Mouse (Mus musculus) gastrocnemius, postnatal 4 days (tissue): ENCODE data around the gene Iqgap1. TPM values are rescaled to one million over a fixed set of nuclear protein-coding genes. Genes with fewer than 3 reads are reported as not detected.
A peak's percentile ranks its signal among the peaks of the same experiment; 100 is the strongest.

Experiments used
- DNase-seq, 2 experiments: peaks; one replicate each; pipeline ENCODE4 v3.0.0; 2021 to 2022; ENCODE audit warnings: low spot score in 2 of 2, mixed read lengths in 2 of 2
- total RNA-seq, 2 experiments: library from RNA; stranded (reverse); gene quantifications; 2 replicates each; pipeline ENCODE4 v1.2.3; 2021

The Iqgap1 gene
- total RNA-seq, 2 experiments from 2014 or later: 80.1 to 83.1 TPM

DNA sequence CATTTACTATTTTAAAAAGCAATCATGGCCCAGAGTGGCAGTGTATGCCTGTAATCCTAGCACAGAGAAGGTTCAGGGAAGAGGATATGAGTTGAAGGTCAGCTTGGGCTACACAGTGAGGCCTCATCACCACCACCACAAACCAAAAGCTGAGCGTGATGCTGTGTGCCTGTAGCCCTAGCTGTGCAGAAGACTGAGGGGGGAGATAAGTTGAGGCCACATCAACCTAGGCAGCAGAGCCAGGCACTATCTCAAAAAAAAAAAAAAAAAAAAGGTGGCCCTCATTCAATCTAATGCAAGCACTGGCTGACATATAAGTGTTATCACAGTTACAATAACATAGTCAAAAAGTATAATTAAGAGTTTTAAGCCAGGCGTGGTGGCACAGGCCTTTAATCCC is 106.7 kb downstream of the Iqgap1 start:
- no peak for DNase-seq

GRCm38 (mm10) chr7:80718471-80718870 is 107.3 kb downstream of the Iqgap1 start:
- DNase-seq: no peak

DNA sequence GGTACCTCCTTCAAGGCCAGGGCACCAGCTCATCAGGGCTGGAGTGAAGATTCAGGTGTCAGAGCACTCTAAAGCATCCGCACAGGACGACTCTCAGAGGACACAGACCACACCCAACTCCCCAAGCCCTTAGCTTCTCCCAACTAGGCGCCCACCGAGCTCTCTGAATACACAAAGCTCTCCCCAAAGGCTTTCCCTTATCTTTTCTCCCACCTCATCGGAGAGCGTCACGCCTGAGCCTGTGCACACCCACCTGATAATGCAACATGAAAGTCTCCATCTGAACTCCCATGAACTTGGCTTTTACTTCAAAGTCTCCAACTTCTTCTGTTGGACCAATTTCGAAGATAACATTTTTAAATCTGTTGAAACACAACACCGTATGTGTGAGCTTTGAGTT is 109.0 kb downstream of the Iqgap1 start:
- no peak for DNase-seq

DNA sequence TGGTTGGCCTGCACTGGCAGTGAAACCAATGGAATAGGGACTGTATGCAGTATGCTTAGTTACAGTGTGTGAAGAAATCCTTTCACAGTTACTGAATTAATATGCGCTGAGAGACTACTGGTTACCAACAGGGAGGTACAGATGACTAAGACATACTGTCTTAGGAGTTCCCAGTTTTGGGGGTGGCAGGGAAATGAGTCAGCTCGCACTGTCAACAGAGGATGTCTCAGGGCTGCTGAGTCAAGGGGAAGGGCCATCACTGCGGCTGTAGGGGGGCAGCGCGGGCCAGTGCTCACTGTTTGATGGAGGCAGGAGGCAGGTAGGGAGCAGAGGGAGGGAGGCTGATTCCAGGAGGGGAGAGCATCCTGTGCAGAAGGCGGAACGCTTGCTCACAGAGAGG is 110.5 kb downstream of the Iqgap1 start:
- DNase-seq: no peak

DNA sequence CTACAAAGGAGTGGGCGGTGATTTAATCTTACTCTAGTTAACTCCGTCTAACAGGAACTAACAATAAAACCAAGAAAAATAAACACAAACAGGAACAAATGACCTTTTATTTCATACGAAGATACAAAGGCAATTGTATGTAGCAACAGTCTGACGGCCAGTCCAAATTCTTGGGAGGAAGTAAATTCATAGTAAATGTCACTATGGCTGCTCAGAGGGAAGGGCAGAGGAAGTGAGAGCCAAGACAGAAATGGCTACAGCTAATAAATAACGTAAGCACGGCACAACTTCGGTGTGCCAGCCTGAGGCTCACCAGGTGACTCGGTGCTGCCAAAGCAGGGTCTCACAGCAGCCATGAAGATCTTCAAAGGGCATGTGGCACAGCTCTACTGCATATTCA is 114.3 kb downstream of the Iqgap1 start:
- DNase-seq: no peak

DNA sequence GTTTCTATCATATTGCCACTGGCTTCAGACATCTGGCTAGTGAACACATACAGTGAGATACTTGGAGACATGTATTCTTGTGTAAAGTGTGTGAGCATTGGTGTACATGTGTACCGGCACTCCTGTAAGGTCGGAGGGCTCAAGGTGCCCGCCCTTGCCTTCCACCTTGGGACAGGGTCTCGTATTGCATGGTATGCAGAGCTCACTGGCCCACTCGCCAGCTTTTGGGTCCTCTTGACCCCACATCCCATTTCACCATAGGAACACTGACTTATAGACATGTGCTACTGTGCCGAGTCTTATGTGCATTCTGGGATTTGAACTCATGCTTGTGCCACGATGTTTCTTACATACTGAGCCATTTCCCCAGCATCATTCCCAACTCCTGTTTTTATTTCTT is 115.4 kb downstream of the Iqgap1 start:
- DNase-seq: no peak

- DNase-seq: no peak
These were observed 121.7 kb downstream of the Iqgap1 start for GRCm38 (mm10) chr7:80704066-80704465.

GRCm38 (mm10) chr7:80702510-80702909 is 123.3 kb downstream of the Iqgap1 start:
- DNase-seq: no peak

DNA sequence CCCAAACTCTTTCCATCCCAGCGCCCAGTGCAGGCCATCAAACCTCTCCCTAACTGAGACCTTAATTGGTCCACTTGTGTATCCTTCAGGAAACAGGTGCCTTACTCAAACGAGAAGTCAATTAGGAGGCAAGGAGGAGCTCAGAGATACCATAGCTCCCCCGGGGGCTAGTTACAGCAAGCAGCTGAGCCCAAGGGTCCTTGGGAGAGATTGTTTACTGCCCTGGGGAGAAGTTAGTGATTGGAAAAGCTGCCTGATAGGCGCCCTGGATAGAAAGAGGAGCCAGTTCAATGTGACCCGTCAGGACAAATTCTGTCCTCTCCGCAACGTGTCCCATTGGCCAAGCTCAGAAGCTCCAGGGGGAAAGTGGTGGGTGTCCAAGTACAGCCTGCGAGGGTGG is 126.1 kb downstream of the Iqgap1 start:
- no peak for DNase-seq

- DNase-seq: no peak
These were observed 126.8 kb downstream of the Iqgap1 start for GRCm38 (mm10) chr7:80698940-80699339.

GRCm38 (mm10) chr7:80697859-80698258 is 127.9 kb downstream of the Iqgap1 start:
- no peak for DNase-seq

GRCm38 (mm10) chr7:80696903-80697302 is 128.9 kb downstream of the Iqgap1 start:
- DNase-seq: no peak

DNA sequence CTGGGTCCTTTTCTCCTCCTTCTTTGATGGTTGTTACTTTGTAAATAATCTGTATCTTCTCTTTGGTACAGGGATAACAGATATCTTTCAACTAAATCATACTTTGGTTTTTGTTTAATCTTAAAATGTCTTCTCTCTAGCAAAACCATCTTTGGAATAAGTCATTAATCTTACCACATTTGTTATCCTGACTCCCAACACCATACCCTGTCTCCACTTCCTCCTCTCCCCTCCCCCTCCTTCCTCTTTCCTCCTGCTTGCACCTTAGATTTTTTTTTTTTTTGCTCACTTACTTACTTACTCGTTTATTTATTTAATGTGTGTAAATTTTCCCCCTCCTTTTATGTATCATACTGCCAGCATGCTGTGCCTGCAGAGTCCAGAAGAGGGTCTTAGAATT is 129.4 kb downstream of the Iqgap1 start:
- DNase-seq: no peak

GRCm38 (mm10) chr7:80692472-80692871 is 133.3 kb downstream of the Iqgap1 start:
- DNase-seq: no peak

DNA sequence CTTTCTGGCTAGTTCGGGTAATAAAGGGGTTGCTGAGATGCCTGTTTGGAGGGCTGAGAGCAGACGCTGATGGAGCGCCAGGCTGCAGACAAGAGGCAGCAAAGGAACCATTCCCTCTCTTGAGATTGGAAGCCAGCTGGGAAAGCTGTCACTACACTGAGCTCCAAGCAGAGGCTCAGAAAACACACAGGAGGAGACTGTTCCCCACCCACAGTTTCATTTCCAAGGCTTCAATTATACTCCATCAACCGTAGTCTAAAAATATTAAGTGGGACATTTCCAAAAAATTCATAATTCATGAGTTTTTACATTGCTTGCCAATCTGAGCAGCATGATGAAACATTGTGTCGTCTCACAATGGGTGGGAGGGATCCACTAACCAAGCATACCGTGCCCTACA is 134.6 kb downstream of the Iqgap1 start:
- no peak for DNase-seq

DNA sequence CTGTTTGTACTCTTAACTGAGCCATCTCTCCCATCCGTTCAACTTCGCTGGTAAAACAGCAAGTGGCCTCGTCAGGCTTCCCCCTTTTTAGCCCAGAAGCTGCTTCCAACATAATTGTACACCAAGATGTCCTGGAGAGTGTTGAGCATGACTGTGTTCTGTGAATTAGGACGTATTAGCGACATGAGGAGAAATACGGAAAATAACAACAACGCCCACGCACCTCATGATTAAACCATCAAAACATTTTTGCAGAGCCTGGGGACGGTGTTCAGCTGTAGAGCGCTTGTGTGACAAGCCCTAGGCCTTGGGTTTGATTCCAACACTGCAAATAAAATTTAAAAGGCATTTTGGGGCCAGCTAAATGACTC is 136.6 kb downstream of the Iqgap1 start:
- DNase-seq: no peak

- peak; percentile 60 to 77 for DNase-seq
These were observed 137.1 kb downstream of the Iqgap1 start, which contains the start of gene Crtc3 for GRCm38 (mm10) chr7:80688556-80689220. Crtc3 (minus strand) TSS chr7:80688877.

DNA sequence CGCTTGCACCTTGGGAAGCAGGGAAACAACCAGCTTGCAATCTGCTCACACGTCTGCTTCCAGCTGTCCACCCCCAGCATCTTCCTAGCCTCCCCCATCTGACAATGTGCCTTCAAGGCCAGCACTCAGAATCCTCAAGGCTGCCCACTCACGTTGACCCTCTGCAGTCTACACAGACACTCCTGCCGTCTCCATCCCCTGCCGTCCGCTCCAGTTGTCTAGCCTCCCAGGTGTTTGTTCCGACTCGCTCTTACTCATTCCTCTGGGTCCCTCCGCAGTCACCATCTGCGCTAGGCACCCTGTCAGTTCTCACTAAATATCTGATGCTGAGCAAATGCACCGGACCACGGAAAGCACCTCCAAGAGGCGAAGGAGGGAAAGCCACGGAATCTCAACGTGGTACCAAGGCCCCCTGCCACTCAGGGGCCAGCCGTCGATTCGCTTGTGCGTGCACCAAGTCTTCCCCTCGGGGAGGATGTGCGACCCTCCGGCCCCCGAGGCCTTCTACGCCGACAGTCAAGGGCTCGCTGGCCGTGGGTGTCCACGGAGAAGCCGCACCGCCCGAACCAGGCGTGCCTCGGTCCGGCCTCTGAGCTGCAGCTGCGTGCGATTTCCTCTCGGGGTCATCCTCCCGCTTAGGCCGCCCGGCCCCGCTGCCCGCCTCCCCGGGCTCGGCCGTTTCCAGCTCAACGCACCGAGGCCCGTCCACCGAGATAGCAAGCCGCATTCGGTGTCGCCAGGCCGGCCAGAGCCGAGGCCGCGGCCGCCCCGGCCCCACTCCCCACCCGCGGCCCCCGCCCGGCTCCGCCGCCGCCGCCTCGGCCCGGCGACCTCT is 137.8 kb downstream of the Iqgap1 start:
- DNase-seq: peak; percentile 46 to 78

GRCm38 (mm10) chr7:80685639-80686038 is 140.1 kb downstream of the Iqgap1 start:
- DNase-seq: no peak

DNA sequence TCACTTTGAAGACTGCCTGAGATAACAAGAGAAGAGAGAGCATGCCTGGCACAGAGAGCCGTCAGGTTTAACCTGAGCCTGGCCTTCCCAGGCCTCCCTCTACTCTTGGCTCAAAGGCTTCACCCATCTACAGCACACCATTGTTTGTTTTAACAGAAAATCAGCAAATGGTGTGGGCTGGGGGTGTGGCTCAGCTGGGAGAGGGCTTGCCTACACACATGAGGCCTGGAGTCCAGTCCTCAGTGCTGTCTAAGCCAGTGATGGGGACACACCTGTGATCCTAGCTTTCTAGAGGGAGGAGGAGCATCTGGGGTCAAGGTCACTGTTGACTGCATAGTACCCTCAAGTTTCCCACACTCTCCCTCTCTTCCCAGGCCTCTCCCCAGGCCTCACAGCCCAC is 143.1 kb downstream of the Iqgap1 start:
- no peak for DNase-seq

- no peak for DNase-seq
These were observed 145.4 kb downstream of the Iqgap1 start for GRCm38 (mm10) chr7:80680218-80680847.

- no peak for DNase-seq
These were observed 153.5 kb downstream of the Iqgap1 start for GRCm38 (mm10) chr7:80672323-80672722.
